Mouse (Mus musculus) embryonic facial prominence, embryonic 11.5 days (tissue): ENCODE measurements around the gene Ppfia4. TPM values are rescaled to one million over a fixed set of nuclear protein-coding genes. Genes with fewer than 3 reads are reported as not detected.
"Not testable (repeated sequence)": the region's sequence is repeated elsewhere in the genome, so short reads cannot be mapped to it uniquely, and the experiment has no call there.

ENCODE experiments used
- ATAC-seq: fragments of 200-750 bp; cut with Nextera tagmentation; replicated peaks from 2 replicates; pipeline ENCODE4 v1.8.0; 2017; ENCODE audit warnings: low read depth; ENCODE audit not compliant: insufficient number of reproducible peaks, low FRiP score, low TSS enrichment
- DNase-seq: peaks from one replicate; pipeline ENCODE4 v3.0.0-alpha.2; 2015; ENCODE audit warnings: low spot score
- H3K27ac ChIP-seq: fragments of 300-500 bp; sonication (generic); replicated peaks from 2 replicates; pipeline ENCODE4 v1.5.1; 2014; ENCODE audit warnings: mild to moderate bottlenecking, low read depth, low read length, control low read depth
- H3K27me3 ChIP-seq: fragments of 300-500 bp; sonication (generic); 2 replicates; pipeline ENCODE4 v1.6.1; 2014; ENCODE audit warnings: mild to moderate bottlenecking, low read length, moderate library complexity, mixed read lengths; ENCODE audit not compliant: control insufficient read depth, insufficient read depth
- H3K36me3 ChIP-seq: fragments of 300-500 bp; sonication (generic); replicated peaks from 2 replicates; pipeline ENCODE4 v1.6.1; 2014; ENCODE audit warnings: low read depth, mild to moderate bottlenecking, low read length, moderate library complexity, mixed read lengths; ENCODE audit not compliant: control insufficient read depth, insufficient read depth
- H3K4me1 ChIP-seq: fragments of 300-500 bp; sonication (generic); 2 replicates; pipeline ENCODE4 v1.6.1; 2014; ENCODE audit warnings: low read length, mixed read lengths; ENCODE audit not compliant: control insufficient read depth, insufficient read depth
- H3K4me2 ChIP-seq: fragments of 300-500 bp; sonication (generic); 2 replicates; pipeline ENCODE4 v1.6.1; 2014; ENCODE audit warnings: low read depth, mild to moderate bottlenecking, control low read depth, low read length, moderate library complexity
- H3K4me3 ChIP-seq: fragments of 300-500 bp; sonication (generic); 2 replicates; pipeline ENCODE4 v1.5.1; 2014; ENCODE audit warnings: low read depth, low read length, control low read depth
- H3K9ac ChIP-seq: fragments of 300-500 bp; sonication (generic); replicated peaks from 2 replicates; pipeline ENCODE4 v1.6.1; 2014; ENCODE audit warnings: mild to moderate bottlenecking, control low read depth, low read length
- H3K9me3 ChIP-seq: fragments of 300-500 bp; sonication (generic); replicated peaks from 2 replicates; pipeline ENCODE4 v1.6.1; 2016; ENCODE audit warnings: mild to moderate bottlenecking, low read length, inconsistent platforms, mixed read lengths; ENCODE audit not compliant: control insufficient read depth
- WGBS: fragments of 180-500 bp; shearing (Covaris S2); extraction: QIAGEN DNeasy Blood & Tissue Kit; methylation state at CpG from one replicate; pipeline ENCODE4 v1.1.7; 2014; 5-methylcytosine and 5-hydroxymethylcytosine counted together
- polyA plus RNA-seq: library from polyadenylated mRNA; unstranded; fragments of >200 nt; fragmentation: Nextera tagmentation; extraction: Ambion mirVana; gene quantifications from 2 replicates; pipeline ENCODE4 v1.2.1, GENCODE M21; 2014

Ppfia4 gene
- polyA plus RNA-seq, 1 experiment from 2014 or later = 2.2 TPM

GRCm38 (mm10) chr1:134272754-134273250 lies 59.9 kb downstream of the Ppfia4 start:
- Histone ChIP-seq H3K9me3 (no peaks in the 10 kb centered on the region), H3K36me3 (no peaks in the 10 kb centered on the region), H3K4me2 (no peak overlapping the region), H3K4me3 (no peak overlapping the region), H3K4me1 (no peaks in the 10 kb centered on the region), H3K27ac (no peak overlapping the region), H3K27me3 (no peaks in the 10 kb centered on the region), H3K9ac (no peak overlapping the region)
- DNase-seq (no peak), ATAC-seq (no peak)
- 72% methylated on average over 5 of the region's 5 CpGs for WGBS

DNA sequence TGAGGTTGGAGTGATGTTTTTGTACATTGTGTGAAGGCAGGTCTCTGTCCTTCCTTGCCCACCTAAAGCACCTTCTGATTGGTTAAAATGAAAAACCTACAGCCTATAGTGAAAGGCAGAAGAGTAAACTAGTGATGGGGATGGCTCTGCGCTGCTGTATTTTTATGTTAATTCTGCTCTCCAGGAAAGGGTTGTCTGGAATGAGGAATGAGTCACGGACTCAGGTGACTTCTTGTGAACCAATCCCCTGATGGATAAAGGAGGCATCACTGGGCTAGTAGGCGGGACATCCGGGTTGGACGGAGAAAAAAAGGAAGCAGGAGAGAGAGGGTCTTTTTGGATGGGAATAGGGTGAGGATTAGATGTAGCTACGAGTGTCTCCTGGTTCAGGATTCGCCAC lies 62.7 kb downstream of the Ppfia4 start:
- Histone ChIP-seq H3K9me3 (no peaks in the 10 kb centered on the region), H3K27ac (no peak overlapping the region), H3K4me1 (no peaks in the 10 kb centered on the region), H3K27me3 (no peaks in the 10 kb centered on the region), H3K4me3 (no peak overlapping the region), H3K4me2 (no peak overlapping the region), H3K36me3 (no peaks in the 10 kb centered on the region), H3K9ac (no peak overlapping the region)
- WGBS = 77% methylated on average over 7 of the region's 7 CpGs
- no peak for DNase-seq
- no peak for ATAC-seq

- WGBS = 42% methylated on average over 2 of the region's 2 CpGs
- Histone ChIP-seq H3K4me3 (no peak overlapping the region), H3K4me1 (no peaks in the 10 kb centered on the region), H3K36me3 (no peaks in the 10 kb centered on the region), H3K27me3 (no peaks in the 10 kb centered on the region), H3K27ac (no peak overlapping the region), H3K9ac (no peak overlapping the region), H3K9me3 (no peaks in the 10 kb centered on the region), H3K4me2 (no peak overlapping the region)
- DNase-seq = no peak
- no peak for ATAC-seq
These were observed 66.9 kb downstream of the Ppfia4 start for GRCm38 (mm10) chr1:134265797-134266196.

- H3K9ac ChIP-seq = no peak overlapping the region
- no peak for ATAC-seq
- no peak for DNase-seq
- no peaks in the 10 kb centered on the region for H3K36me3 ChIP-seq
- H3K9me3 ChIP-seq = no peaks in the 10 kb centered on the region
- H3K27me3 ChIP-seq = no peaks in the 10 kb centered on the region
- WGBS = 84% methylated on average over 6 of the region's 6 CpGs
- no peak overlapping the region for H3K4me3 ChIP-seq
- no peak overlapping the region for H3K27ac ChIP-seq
- no peaks in the 10 kb centered on the region for H3K4me1 ChIP-seq
- no peak overlapping the region for H3K4me2 ChIP-seq
These were observed 68.4 kb downstream of the Ppfia4 start for GRCm38 (mm10) chr1:134264341-134264740.

DNA sequence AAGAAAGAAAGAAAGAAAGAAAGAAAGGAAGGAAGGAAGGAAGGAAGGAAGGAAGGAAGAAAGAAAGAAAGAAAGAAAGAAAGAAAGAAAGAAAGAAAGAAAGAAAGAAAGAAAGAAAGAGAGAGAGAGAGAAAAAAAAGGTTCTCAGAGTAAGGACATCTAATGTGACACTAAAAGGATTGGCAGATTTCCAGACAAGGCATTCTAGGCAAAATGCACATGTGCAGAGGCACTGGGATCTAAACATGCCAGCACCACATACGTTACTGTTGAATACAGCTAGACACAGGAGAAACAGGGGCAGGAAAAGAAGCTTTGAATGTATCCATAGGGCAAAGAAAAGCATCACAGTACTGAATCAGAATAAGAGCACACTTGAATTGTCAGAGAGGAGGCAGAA lies 83.0 kb downstream of the Ppfia4 start:
- ATAC-seq, H3K4me1 ChIP-seq, H3K36me3 ChIP-seq, DNase-seq, H3K9ac ChIP-seq, H3K4me2 ChIP-seq, H3K27ac ChIP-seq, H3K27me3 ChIP-seq, H3K9me3 ChIP-seq, H3K4me3 ChIP-seq: not testable (repeated sequence)
- WGBS = 62% methylated on average over 1 of the region's 1 CpGs

Other genes with a start within 250 kb of the Ppfia4 start
- gene Chit1, start 221.7 kb downstream of the Ppfia4 start, polyA plus RNA-seq = not detected in 2 replicates
- gene Chil1, start 150.8 kb downstream of the Ppfia4 start, polyA plus RNA-seq = 0.64 and 0.97 TPM in 2 replicates
- gene Mybph, start 139.5 kb downstream of the Ppfia4 start, polyA plus RNA-seq = 2.2 and 4.4 TPM in 2 replicates
- gene Adora1, start 97.5 kb downstream of the Ppfia4 start, polyA plus RNA-seq = 0.47 and 0.60 TPM in 2 replicates
- gene Myog, start 42.9 kb downstream of the Ppfia4 start, polyA plus RNA-seq = 15.2 and 19.8 TPM in 2 replicates
- gene Tmem183a, start 29.1 kb upstream of the Ppfia4 start, polyA plus RNA-seq = 128 and 133 TPM in 2 replicates
- gene 4933406M09Rik, start 53.0 kb upstream of the Ppfia4 start, polyA plus RNA-seq = not detected in 2 replicates
- gene Cyb5r1, start 72.6 kb upstream of the Ppfia4 start, polyA plus RNA-seq = 25.0 and 32.2 TPM in 2 replicates
- 82.9 and 86.7 TPM in 2 replicates for gene Adipor1, start 82.5 kb upstream of the Ppfia4 start, polyA plus RNA-seq
- gene Klhl12, start 122.6 kb upstream of the Ppfia4 start, polyA plus RNA-seq = 33.8 and 35.3 TPM in 2 replicates
- gene Rabif, start 161.7 kb upstream of the Ppfia4 start, polyA plus RNA-seq = 43.7 and 47.8 TPM in 2 replicates
- gene Mgat4e, start 216.8 kb upstream of the Ppfia4 start, polyA plus RNA-seq = not detected in 2 replicates
- gene Kdm5b, start 227.2 kb upstream of the Ppfia4 start, polyA plus RNA-seq = 83.6 and 84.0 TPM in 2 replicates